Mouse (Mus musculus) MEL (cell line): ENCODE measurements around the gene Ptges3. TPM values are rescaled to one million over a fixed set of nuclear protein-coding genes. Genes with fewer than 3 reads are reported as not detected.

Experiments used
- DNase-seq: peaks from one replicate; pipeline ENCODE4 v3.0.0; 2011; ENCODE audit warnings: low read depth, low spot score
- H3K27ac ChIP-seq: 2 replicates; pipeline ENCODE4 v1.5.1; 2012; ENCODE audit warnings: low read depth, mild to moderate bottlenecking, control low read depth, low read length, moderate library complexity; ENCODE audit not compliant: control insufficient read depth
- H3K27me3 ChIP-seq, 2 experiments: fragments of 150-350 bp in 1 of 2; sonication (generic) in 1 of 2; 2 replicates each; pipeline ENCODE4 v1.6.1; 2012; ENCODE audit warnings: low read length in 2 of 2, mild to moderate bottlenecking in 2 of 2, improper control_type of control experiment in 1 of 2, moderate library complexity in 1 of 2; ENCODE audit not compliant: insufficient read depth in 2 of 2, control insufficient read depth in 1 of 2
- H3K36me3 ChIP-seq, 2 experiments: 2 replicates each; pipeline ENCODE4 v1.6.1; 2012 to 2014; ENCODE audit warnings: low read length in 2 of 2, improper control_type of control experiment in 1 of 2, inconsistent platforms in 1 of 2, mild to moderate bottlenecking in 1 of 2; ENCODE audit not compliant: insufficient read depth in 2 of 2, control insufficient read depth in 1 of 2
- H3K4me1 ChIP-seq, 2 experiments: fragments of 150-350 bp in 1 of 2; sonication (generic) in 1 of 2; 2 replicates each; pipeline ENCODE4 v1.6.1; 2012; ENCODE audit warnings: low read length in 2 of 2, improper control_type of control experiment in 1 of 2, mild to moderate bottlenecking in 1 of 2; ENCODE audit not compliant: insufficient read depth in 2 of 2, control insufficient read depth in 1 of 2
- H3K4me3 ChIP-seq, 2 experiments: fragments of 150-350 bp in 1 of 2; sonication (generic) in 1 of 2; 2 replicates each; pipeline ENCODE4 v1.5.1; 2012; ENCODE audit warnings: low read depth in 2 of 2, low read length in 2 of 2, mild to moderate bottlenecking in 2 of 2, moderate library complexity in 2 of 2, control low read depth in 1 of 2, improper control_type of control experiment in 1 of 2; ENCODE audit not compliant: control insufficient read depth in 1 of 2, insufficient read depth in 1 of 2
- H3K79me2 ChIP-seq: 2 replicates; pipeline ENCODE4 v1.6.1; 2012; ENCODE audit warnings: mild to moderate bottlenecking, low read length, moderate library complexity; ENCODE audit not compliant: control insufficient read depth, poor library complexity, insufficient read depth
- H3K9ac ChIP-seq: 2 replicates; pipeline ENCODE4 v1.6.1; 2012; ENCODE audit warnings: low read depth, mild to moderate bottlenecking, control low read depth, low read length, moderate library complexity; ENCODE audit not compliant: control insufficient read depth, poor library complexity, severe bottlenecking
- H3K9me3 ChIP-seq: fragments of 150-350 bp; sonication (generic); replicated peaks from 2 replicates; pipeline ENCODE4 v1.6.1; 2012; ENCODE audit warnings: mild to moderate bottlenecking, low read length, improper control_type of control experiment, moderate library complexity; ENCODE audit not compliant: insufficient read depth
- BHLHE40 ChIP-seq: IDR thresholded peaks from 2 replicates; pipeline ENCODE4 v1.6.1; 2012; ENCODE audit warnings: low read depth, mild to moderate bottlenecking, inconsistent platforms, low read length, improper control_type of control experiment, borderline replicate concordance
- CHD1 ChIP-seq: IDR thresholded peaks from 2 replicates; pipeline ENCODE4 v1.6.1; 2012; ENCODE audit warnings: low read depth, mild to moderate bottlenecking, inconsistent platforms, low read length, improper control_type of control experiment
- EP300 ChIP-seq, 2 experiments: IDR thresholded peaks; 2 replicates each; pipeline ENCODE4 v1.6.1; 2011; ENCODE audit warnings: improper control_type of control experiment in 2 of 2, low read length in 2 of 2, low read depth in 1 of 2, mild to moderate bottlenecking in 1 of 2
- ETS1 ChIP-seq: IDR thresholded peaks from 2 replicates; pipeline ENCODE4 v1.6.1; 2012; ENCODE audit warnings: low read depth, mild to moderate bottlenecking, inconsistent platforms, low read length, improper control_type of control experiment, moderate library complexity
- GATA1 ChIP-seq: IDR thresholded peaks from 2 replicates; pipeline ENCODE4 v1.6.1; 2011; ENCODE audit warnings: low read depth, low read length, improper control_type of control experiment
- JUND ChIP-seq: IDR thresholded peaks from 2 replicates; pipeline ENCODE4 v1.6.1; 2011; ENCODE audit warnings: low read depth, mild to moderate bottlenecking, improper control_type of control experiment, low read length
- KAT2A ChIP-seq: conservative IDR thresholded peaks from 2 replicates; pipeline ENCODE4 v1.6.1; 2012; ENCODE audit warnings: low read depth, low read length, improper control_type of control experiment, inconsistent platforms
- MAX ChIP-seq: IDR thresholded peaks from 2 replicates; pipeline ENCODE4 v1.6.1; 2011; ENCODE audit warnings: low read length, improper control_type of control experiment
- MAZ ChIP-seq: IDR thresholded peaks from 2 replicates; pipeline ENCODE4 v1.6.1; 2012; ENCODE audit warnings: low read depth, mild to moderate bottlenecking, inconsistent platforms, low read length, improper control_type of control experiment
- MEF2A ChIP-seq: IDR thresholded peaks from 2 replicates; pipeline ENCODE4 v1.6.1; 2014; ENCODE audit warnings: low read depth, mild to moderate bottlenecking, inconsistent platforms, low read length, improper control_type of control experiment; ENCODE audit not compliant: poor library complexity, insufficient replicate concordance, severe bottlenecking; ENCODE audit errors: extremely low read depth
- MXI1 ChIP-seq: IDR thresholded peaks from 2 replicates; pipeline ENCODE4 v1.6.1; 2011; ENCODE audit warnings: mild to moderate bottlenecking, low read depth, low read length, improper control_type of control experiment
- MYB ChIP-seq: IDR thresholded peaks from 2 replicates; pipeline ENCODE4 v1.6.1; 2011; ENCODE audit warnings: mild to moderate bottlenecking, low read depth, low read length, improper control_type of control experiment
- MYC ChIP-seq: IDR thresholded peaks from 2 replicates; pipeline ENCODE4 v1.6.1; 2011; ENCODE audit warnings: low read depth, mild to moderate bottlenecking, low read length, improper control_type of control experiment, moderate library complexity
- NRF1 ChIP-seq: IDR thresholded peaks from 2 replicates; pipeline ENCODE4 v1.6.1; 2014; ENCODE audit warnings: low read depth, mild to moderate bottlenecking, inconsistent platforms, low read length, improper control_type of control experiment, moderate library complexity; ENCODE audit not compliant: poor library complexity, insufficient read depth, severe bottlenecking
- POLR2A ChIP-seq, 2 experiments: IDR thresholded peaks; 2 replicates each; pipeline ENCODE4 v1.6.1; 2011 to 2012; ENCODE audit warnings: low read length in 2 of 2, mild to moderate bottlenecking in 2 of 2, control low read depth in 1 of 2, improper control_type of control experiment in 1 of 2, low read depth in 1 of 2, moderate library complexity in 1 of 2; ENCODE audit not compliant: control insufficient read depth in 1 of 2, insufficient read depth in 1 of 2, poor library complexity in 1 of 2
- POLR2AphosphoS2 ChIP-seq: IDR thresholded peaks from 2 replicates; pipeline ENCODE4 v1.6.1; 2011; ENCODE audit warnings: low read length, improper control_type of control experiment
- RCOR1 ChIP-seq: IDR thresholded peaks from 2 replicates; pipeline ENCODE4 v1.6.1; 2012; ENCODE audit warnings: low read depth, mild to moderate bottlenecking, inconsistent platforms, low read length, improper control_type of control experiment
- SIN3A ChIP-seq: IDR thresholded peaks from 2 replicates; pipeline ENCODE4 v1.6.1; 2012; ENCODE audit warnings: low read length, improper control_type of control experiment, inconsistent platforms
- SMC3 ChIP-seq: IDR thresholded peaks from 2 replicates; pipeline ENCODE4 v1.6.1; 2011; ENCODE audit warnings: low read depth, low read length, improper control_type of control experiment
- TAL1 ChIP-seq: IDR thresholded peaks from 2 replicates; pipeline ENCODE4 v1.6.1; 2012; ENCODE audit warnings: mild to moderate bottlenecking, inconsistent platforms, low read length, moderate library complexity, mixed read lengths
- TBP ChIP-seq: IDR thresholded peaks from 2 replicates; pipeline ENCODE4 v1.8.0; 2011; ENCODE audit warnings: low read depth, low read length, improper control_type of control experiment
- TCF12 ChIP-seq: IDR thresholded peaks from 2 replicates; pipeline ENCODE4 v1.6.1; 2014; ENCODE audit warnings: low read depth, mild to moderate bottlenecking, inconsistent platforms, low read length, improper control_type of control experiment, moderate library complexity
- ZKSCAN1 ChIP-seq: IDR thresholded peaks from 2 replicates; pipeline ENCODE4 v1.6.1; 2012; ENCODE audit warnings: low read depth, mild to moderate bottlenecking, inconsistent platforms, low read length, improper control_type of control experiment, moderate library complexity
- polyA plus RNA-seq, 2 experiments: library from polyadenylated mRNA; stranded (reverse) in 1 of 2; unstranded in 1 of 2; fragments of >175 nt in 1 of 2; fragments of >200 nt in 1 of 2; gene quantifications; 2 replicates each; pipeline versions ENCODE4 v1.2.1 to v1.2.4; 2012; ENCODE audit warnings: low replicate concordance in 2 of 2, low read depth in 1 of 2; ENCODE audit not compliant: insufficient read length in 2 of 2, insufficient read depth in 1 of 2, missing spikeins in 1 of 2
- total RNA-seq: library from RNA; depleted of rRNA; stranded (reverse); fragments of 300-350 nt; gene quantifications from 2 replicates; pipeline ENCODE4 v1.2.3, GENCODE M21; 2012

Ptges3 gene
- total and polyA plus RNA-seq, 3 experiments = 216 to 627 (median 233) TPM

DNA sequence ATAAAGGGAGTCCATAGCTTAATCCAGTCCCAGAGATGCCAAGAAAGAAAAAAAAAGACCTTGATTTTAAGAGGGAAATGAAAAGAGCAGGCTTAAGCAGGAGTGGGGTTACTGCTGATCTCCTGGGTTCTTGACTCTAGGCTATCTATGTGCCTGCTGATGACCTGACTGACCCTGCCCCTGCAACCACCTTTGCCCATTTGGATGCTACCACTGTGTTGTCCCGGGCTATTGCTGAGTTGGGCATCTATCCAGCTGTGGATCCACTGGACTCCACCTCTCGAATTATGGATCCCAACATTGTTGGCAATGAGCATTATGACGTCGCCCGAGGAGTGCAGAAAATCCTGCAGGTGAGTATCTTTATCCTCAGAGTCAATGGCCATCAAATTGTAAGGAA lies 29.4 kb downstream of the Ptges3 start:
- peaks cover 11 to 28% of the 10 kb centered on the region in 2 experiments for H3K4me1 ChIP-seq
- H3K27ac ChIP-seq = no peak overlapping the region
- H3K36me3 ChIP-seq = peaks cover 48 to 59% of the 10 kb centered on the region in 2 experiments
- no peak overlapping the region for H3K4me3 ChIP-seq
- TF ChIP-seq SIN3A = 0 out of 2 replicates have a peak, but pooled peaks have one; percentile 7
- TF ChIP-seq POLR2AphosphoS2 = peak; percentile 30; the same call in 1 of the 2 replicates
- TF ChIP-seq MYB = no peak
- TF ChIP-seq SMC3 = no peak
- 0 out of 2 replicates have a peak, but pooled peaks have one; percentile 38 for TF ChIP-seq CHD1
- TF ChIP-seq MAZ = no peak
- no peak for DNase-seq
- H3K9ac ChIP-seq = no peak overlapping the region
- H3K79me2 ChIP-seq = peaks cover 35% of the 10 kb centered on the region
- H3K27me3 ChIP-seq = no peaks in the 10 kb centered on the region
- no peaks in the 10 kb centered on the region for H3K9me3 ChIP-seq

DNA sequence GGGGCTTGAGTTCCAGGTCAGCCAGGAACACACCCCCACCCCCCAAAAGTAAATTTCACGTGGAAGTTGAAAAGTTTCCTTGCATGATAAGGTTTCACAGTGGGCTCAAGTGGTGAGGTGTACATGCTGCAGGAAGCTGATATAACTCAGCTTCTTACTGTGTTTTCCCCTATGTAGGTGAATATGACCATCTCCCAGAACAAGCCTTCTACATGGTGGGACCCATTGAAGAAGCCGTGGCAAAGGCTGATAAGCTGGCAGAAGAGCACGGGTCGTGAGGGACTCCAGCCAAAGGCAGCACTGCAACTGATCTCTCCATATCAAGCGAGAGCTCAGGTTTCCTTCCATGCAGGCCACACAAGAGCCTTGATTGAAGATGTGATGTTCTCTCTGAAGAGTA lies 31.1 kb downstream of the Ptges3 start:
- Histone ChIP-seq H3K36me3 (peaks cover 42 to 56% of the 10 kb centered on the region in 2 experiments), H3K9ac (no peak overlapping the region), H3K79me2 (peaks cover 21% of the 10 kb centered on the region), H3K27me3 (no peaks in the 10 kb centered on the region), H3K4me1 (peaks cover 14 to 25% of the 10 kb centered on the region in 2 experiments), H3K9me3 (no peaks in the 10 kb centered on the region), H3K4me3 (no peak overlapping the region), H3K27ac (peak overlapping the region; percentile 25)
- peak; percentile 57 for DNase-seq
- TF ChIP-seq JUND (no peak), MYC (no peak), RCOR1 (no peak), POLR2A (IDR thresholded peaks at IDR 0.05; ENCODE audit: control insufficient read depth in 1 of 2, insufficient read depth in 1 of 2, low read depth in 1 of 2, low read length in 2 of 2, poor library complexity in 1 of 2) (peak in 1 of 2 experiments; percentile 30; a peak in 1 of 4 replicates), CHD1 (no peak), BHLHE40 (peak; percentile 71; the same call in 1 of the 2 replicates), SIN3A (no peak), TBP (no peak), MAZ (no peak), ZKSCAN1 (no peak), EP300 (IDR thresholded peaks at IDR 0.05; ENCODE audit: low read depth in 1 of 2, low read length in 2 of 2) (peak in 1 of 2 experiments; percentile 5; a peak in 2 of 4 replicates), TAL1 (peak; percentile 54), SMC3 (no peak), MAX (no peak), TCF12 (peak; percentile 31; the same call in 1 of the 2 replicates), GATA1 (peak; percentile 19; the same call in 1 of the 2 replicates), ETS1 (0 out of 2 replicates have a peak, but pooled peaks have one; percentile 17), MEF2A (no peak), NRF1 (no peak), MXI1 (0 out of 2 replicates have a peak, but pooled peaks have one; percentile 21), KAT2A (no peak)
